Mouse (Mus musculus) liver, embryonic 15.5 days (tissue): Measurements from ENCODE around the gene Ttll8. TPM values are rescaled to one million over a fixed set of nuclear protein-coding genes. Genes with fewer than 3 reads are reported as not detected.

Experiments
- ATAC-seq: fragments of 200-750 bp; cut with Nextera tagmentation; 2 replicates; pipeline ENCODE4 v1.8.0; 2017; ENCODE audit warnings: moderate number of reproducible peaks, mild to moderate bottlenecking, moderate library complexity; ENCODE audit not compliant: insufficient read depth
- H3K27ac ChIP-seq: fragments of 300-500 bp; sonication (generic); replicated peaks from 2 replicates; pipeline ENCODE4 v1.5.1; 2015; ENCODE audit warnings: mild to moderate bottlenecking, inconsistent platforms
- H3K27me3 ChIP-seq: fragments of 300-500 bp; sonication (generic); 2 replicates; pipeline ENCODE4 v1.6.1; 2015; ENCODE audit warnings: mild to moderate bottlenecking, inconsistent platforms
- H3K36me3 ChIP-seq: fragments of 300-500 bp; sonication (generic); replicated peaks from 2 replicates; pipeline ENCODE4 v1.6.1; 2015; ENCODE audit warnings: moderate library complexity, mild to moderate bottlenecking, inconsistent platforms
- H3K4me1 ChIP-seq: fragments of 300-500 bp; sonication (generic); replicated peaks from 2 replicates; pipeline ENCODE4 v1.6.1; 2015; ENCODE audit warnings: inconsistent platforms
- H3K4me2 ChIP-seq: fragments of 300-500 bp; sonication (generic); 2 replicates; pipeline ENCODE4 v1.6.1; 2015; ENCODE audit warnings: moderate library complexity, mild to moderate bottlenecking, inconsistent platforms
- H3K4me3 ChIP-seq: fragments of 300-500 bp; sonication (generic); replicated peaks from 2 replicates; pipeline ENCODE4 v1.5.1; 2015; ENCODE audit warnings: mild to moderate bottlenecking, inconsistent platforms
- H3K9ac ChIP-seq: fragments of 300-500 bp; sonication (generic); 2 replicates; pipeline ENCODE4 v1.6.1; 2015; ENCODE audit warnings: moderate library complexity, mild to moderate bottlenecking, inconsistent platforms
- H3K9me3 ChIP-seq: fragments of 300-500 bp; sonication (generic); replicated peaks from 2 replicates; pipeline ENCODE4 v1.6.1; 2016; ENCODE audit warnings: inconsistent platforms
- WGBS: fragments of 180-500 bp; shearing (Covaris S2); methylation state at CpG from one replicate; pipeline ENCODE4 v1.1.7; 2015; ENCODE audit warnings: mixed read lengths; ENCODE audit not compliant: insufficient replicate concordance; 5-methylcytosine and 5-hydroxymethylcytosine counted together
- polyA plus RNA-seq: library from polyadenylated mRNA; unstranded; fragments of >200 nt; fragmentation: Nextera tagmentation; extraction: Ambion mirVana; gene quantifications from 2 replicates; pipeline ENCODE4 v1.2.1, GENCODE M21; 2015

Ttll8 gene
- polyA plus RNA-seq, 1 experiment from 2014 or later: not detected

- WGBS: 60% methylated on average over 6 of the region's 6 CpGs
- Histone ChIP-seq H3K4me3 (no peak overlapping the region), H3K27me3 (peaks cover 15% of the 10 kb centered on the region; the same call in 1 of the 2 replicates), H3K9ac (no peak overlapping the region), H3K9me3 (no peaks in the 10 kb centered on the region), H3K27ac (no peak overlapping the region), H3K4me2 (no peak overlapping the region), H3K36me3 (no peaks in the 10 kb centered on the region), H3K4me1 (peaks cover 7% of the 10 kb centered on the region)
- no peak for ATAC-seq
These were observed 58.3 kb downstream of the Ttll8 start for GRCm38 (mm10) chr15:88895891-88896290.

GRCm38 (mm10) chr15:88895119-88895518 is 59.1 kb downstream of the Ttll8 start:
- Histone ChIP-seq H3K27me3 (peaks cover 21% of the 10 kb centered on the region), H3K4me1 (peaks cover 13% of the 10 kb centered on the region), H3K4me3 (no peak overlapping the region), H3K9ac (no peak overlapping the region), H3K9me3 (no peaks in the 10 kb centered on the region), H3K27ac (no peak overlapping the region), H3K4me2 (no peak overlapping the region), H3K36me3 (no peaks in the 10 kb centered on the region)
- no peak for ATAC-seq
- WGBS: 63% methylated on average over 7 of the region's 7 CpGs

GRCm38 (mm10) chr15:88892876-88893275 is 61.3 kb downstream of the Ttll8 start:
- H3K9ac ChIP-seq: no peak overlapping the region
- no peak overlapping the region for H3K27ac ChIP-seq
- H3K4me2 ChIP-seq: no peak overlapping the region
- no peak overlapping the region for H3K4me3 ChIP-seq
- peaks cover 13% of the 10 kb centered on the region for H3K4me1 ChIP-seq
- WGBS: 50% methylated on average over 5 of the region's 5 CpGs
- no peaks in the 10 kb centered on the region for H3K36me3 ChIP-seq
- ATAC-seq: no peak
- H3K27me3 ChIP-seq: peaks cover 26% of the 10 kb centered on the region
- H3K9me3 ChIP-seq: no peaks in the 10 kb centered on the region

GRCm38 (mm10) chr15:88892252-88892651 is 62.0 kb downstream of the Ttll8 start:
- Histone ChIP-seq H3K4me1 (peaks cover 13% of the 10 kb centered on the region), H3K36me3 (no peaks in the 10 kb centered on the region), H3K9ac (no peak overlapping the region), H3K4me2 (no peak overlapping the region), H3K9me3 (no peaks in the 10 kb centered on the region), H3K27ac (no peak overlapping the region), H3K4me3 (no peak overlapping the region), H3K27me3 (peaks cover 26% of the 10 kb centered on the region)
- WGBS: 43% methylated on average over 1 of the region's 1 CpGs
- ATAC-seq: no peak

- no peak for ATAC-seq
- H3K9ac ChIP-seq: no peak overlapping the region
These were observed 62.6 kb downstream of the Ttll8 start for GRCm38 (mm10) chr15:88891676-88892040.

GRCm38 (mm10) chr15:88890751-88891675 is 63.2 kb downstream of the Ttll8 start:
- H3K4me1 ChIP-seq: peaks cover 13% of the 10 kb centered on the region
- no peak overlapping the region for H3K27ac ChIP-seq
- H3K4me3 ChIP-seq: peak overlapping the region; percentile 50
- peaks cover 26% of the 10 kb centered on the region for H3K27me3 ChIP-seq
- H3K9ac ChIP-seq: peak overlapping the region; percentile 9; the same call in 1 of the 2 replicates
- H3K9me3 ChIP-seq: no peaks in the 10 kb centered on the region
- peak overlapping the region; percentile 83 for H3K4me2 ChIP-seq
- H3K36me3 ChIP-seq: no peaks in the 10 kb centered on the region
- 1% methylated on average over 41 of the region's 41 CpGs for WGBS
- peak; percentile 80 for ATAC-seq

More at GRCm38 (mm10) chr15:88891676-88892040, 62.6 kb downstream of the Ttll8 start:
- Histone ChIP-seq H3K9me3 (no peaks in the 10 kb centered on the region), H3K36me3 (no peaks in the 10 kb centered on the region), H3K4me2 (peak overlapping the region; percentile 83), H3K4me1 (peaks cover 13% of the 10 kb centered on the region), H3K27ac (no peak overlapping the region), H3K27me3 (peaks cover 26% of the 10 kb centered on the region), H3K4me3 (no peak overlapping the region)
- 55% methylated on average over 8 of the region's 8 CpGs for whole genome bisulfite sequencing

- 68% methylated on average over 3 of the region's 3 CpGs for WGBS
- no peak overlapping the region for H3K27ac ChIP-seq
- H3K27me3 ChIP-seq: peaks cover 26% of the 10 kb centered on the region
- H3K4me3 ChIP-seq: no peak overlapping the region; the same call in 1 of the 2 replicates
- peaks cover 13% of the 10 kb centered on the region for H3K4me1 ChIP-seq
- no peaks in the 10 kb centered on the region for H3K36me3 ChIP-seq
- H3K9ac ChIP-seq: no peak overlapping the region
- H3K9me3 ChIP-seq: no peaks in the 10 kb centered on the region
- H3K4me2 ChIP-seq: 0 out of 2 replicates have a peak overlapping the region, but pooled peaks have one; percentile 83
- no peak for ATAC-seq
These were observed 64.2 kb downstream of the Ttll8 start for GRCm38 (mm10) chr15:88889994-88890393.

- peaks cover 26% of the 10 kb centered on the region for H3K27me3 ChIP-seq
- no peak for ATAC-seq
- no peak overlapping the region for H3K27ac ChIP-seq
- WGBS: 62% methylated on average over 3 of the region's 3 CpGs
- no peaks in the 10 kb centered on the region for H3K9me3 ChIP-seq
- no peak overlapping the region for H3K9ac ChIP-seq
- no peaks in the 10 kb centered on the region for H3K36me3 ChIP-seq
- H3K4me2 ChIP-seq: no peak overlapping the region
- H3K4me1 ChIP-seq: peaks cover 13% of the 10 kb centered on the region
- no peak overlapping the region for H3K4me3 ChIP-seq
These were observed 65.2 kb downstream of the Ttll8 start for GRCm38 (mm10) chr15:88889032-88889431.

- no peak overlapping the region for H3K9ac ChIP-seq
- peaks cover 10% of the 10 kb centered on the region for H3K27me3 ChIP-seq
- H3K9me3 ChIP-seq: no peaks in the 10 kb centered on the region
- no peak overlapping the region for H3K27ac ChIP-seq
- H3K36me3 ChIP-seq: no peaks in the 10 kb centered on the region
- ATAC-seq: no peak
- H3K4me1 ChIP-seq: peaks cover 1% of the 10 kb centered on the region; the same call in 1 of the 2 replicates
- 74% methylated on average over 6 of the region's 6 CpGs for WGBS
- no peak overlapping the region for H3K4me2 ChIP-seq
- no peak overlapping the region for H3K4me3 ChIP-seq
These were observed 68.8 kb downstream of the Ttll8 start for GRCm38 (mm10) chr15:88885376-88885775.

GRCm38 (mm10) chr15:88883342-88883741 is 70.9 kb downstream of the Ttll8 start:
- Histone ChIP-seq H3K9me3 (no peaks in the 10 kb centered on the region), H3K4me1 (no peaks in the 10 kb centered on the region), H3K4me2 (no peak overlapping the region), H3K27me3 (0 out of 2 replicates have a peak, but pooled peaks cover 2% of the 10 kb centered on the region), H3K36me3 (no peaks in the 10 kb centered on the region), H3K4me3 (no peak overlapping the region), H3K27ac (no peak overlapping the region), H3K9ac (no peak overlapping the region)
- ATAC-seq: no peak
- WGBS: 72% methylated on average over 9 of the region's 9 CpGs

- H3K4me3 ChIP-seq: no peak overlapping the region
- WGBS: 45% methylated on average over 4 of the region's 4 CpGs
- no peak overlapping the region for H3K9ac ChIP-seq
- no peak overlapping the region for H3K27ac ChIP-seq
- H3K4me1 ChIP-seq: no peaks in the 10 kb centered on the region
- no peaks in the 10 kb centered on the region for H3K9me3 ChIP-seq
- H3K4me2 ChIP-seq: no peak overlapping the region
- 0 out of 2 replicates have a peak, but pooled peaks cover 2% of the 10 kb centered on the region for H3K27me3 ChIP-seq
- no peaks in the 10 kb centered on the region for H3K36me3 ChIP-seq
- ATAC-seq: no peak
These were observed 71.4 kb downstream of the Ttll8 start for GRCm38 (mm10) chr15:88882851-88883250.
